ENCODE assay signal across 9 mouse cellular contexts in the genomic region with DNA sequence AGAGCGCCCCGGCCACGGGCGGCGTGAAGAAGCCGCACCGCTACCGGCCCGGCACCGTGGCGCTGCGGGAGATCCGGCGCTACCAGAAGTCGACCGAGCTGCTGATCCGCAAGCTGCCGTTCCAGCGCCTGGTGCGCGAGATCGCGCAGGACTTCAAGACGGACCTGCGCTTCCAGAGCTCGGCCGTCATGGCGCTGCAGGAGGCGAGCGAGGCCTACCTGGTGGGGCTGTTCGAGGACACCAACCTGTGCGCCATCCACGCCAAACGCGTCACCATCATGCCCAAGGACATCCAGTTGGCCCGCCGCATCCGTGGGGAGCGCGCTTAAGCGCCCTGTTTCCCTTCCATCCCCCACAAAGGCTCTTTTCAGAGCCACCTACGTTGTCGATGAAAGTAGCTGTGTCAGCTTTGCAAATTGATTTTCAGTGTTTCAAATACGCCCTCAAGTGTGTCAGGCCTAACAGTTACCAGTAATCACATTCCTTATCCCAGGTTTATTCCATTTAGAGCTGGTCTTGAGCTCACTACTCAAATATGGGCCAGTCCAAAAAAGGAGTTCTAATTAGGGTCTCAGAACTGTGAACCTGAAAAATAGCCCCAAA. TPM values are rescaled to one million over a fixed set of nuclear protein-coding genes. Genes with fewer than 3 reads are reported as not detected.
DNase-seq lines count a peak whose midpoint lies in the region; ATAC-seq lines count a peak whose summit lies in the region.
"Not testable (repeated sequence)": the region's sequence is repeated elsewhere in the genome, so short reads cannot be mapped to it uniquely, and the experiment has no call there.
"Had no signal": no experiment of that assay in that cellular context is flagged by ENCODE, and none has a peak within 500 bp of the region (broad histone marks: within the 10 kb centered on the region; RNA-seq: fewer than 3 reads in every experiment).

No protein-coding gene starts in this region.

- H3K27me3 ChIP-seq in embryonic facial prominence, embryonic 11.5 days (ENCODE audit: control insufficient read depth, insufficient read depth, low read length); limb, embryonic 12.5 days; neural tube, embryonic 14.5 days (ENCODE audit: control insufficient read depth, insufficient read depth, low read length): not testable (repeated sequence)

- 0% methylated on average over 9 of the region's 44 CpGs for WGBS in embryonic facial prominence, embryonic 11.5 days
- WGBS in limb, embryonic 12.5 days: 0% methylated on average over 19 of the region's 44 CpGs
- under 1% methylated on average over 9 of the region's 44 CpGs for WGBS in neural tube, embryonic 14.5 days

- H3K9me3 ChIP-seq in embryonic facial prominence, embryonic 11.5 days (replicated peaks; ENCODE audit: control insufficient read depth, low read length); limb, embryonic 12.5 days; neural tube, embryonic 14.5 days (ENCODE audit: control insufficient read depth, low read length): not testable (repeated sequence)

- H3K9ac ChIP-seq in embryonic facial prominence, embryonic 11.5 days (replicated peaks; ENCODE audit: low read length): peak overlapping the region; percentile 75
- peak overlapping the region; percentile 75 for H3K9ac ChIP-seq in limb, embryonic 12.5 days (replicated peaks)
- H3K9ac ChIP-seq in neural tube, embryonic 14.5 days (replicated peaks; ENCODE audit: low read depth, low read length): peak overlapping the region; percentile 53

- peak overlapping the region; percentile 95 for H3K27ac ChIP-seq in embryonic facial prominence, embryonic 11.5 days (replicated peaks; ENCODE audit: low read depth, low read length)
- peak overlapping the region; percentile 98 for H3K27ac ChIP-seq in limb, embryonic 12.5 days
- H3K27ac ChIP-seq in neural tube, embryonic 14.5 days (ENCODE audit: low read depth, low read length): peak overlapping the region; percentile 92

- peak; percentile 36 for DNase-seq in WW6 (ENCODE audit: low read depth, low spot score)
- not testable (repeated sequence) for DNase-seq in embryonic facial prominence, embryonic 11.5 days (ENCODE audit: low spot score)
- peak; percentile 44 to 53 for DNase-seq in thymus, postnatal 36 days

- not testable (repeated sequence) for H3K4me1 ChIP-seq in embryonic facial prominence, embryonic 11.5 days (ENCODE audit: control insufficient read depth, insufficient read depth, low read length)
- H3K4me1 ChIP-seq in limb, embryonic 12.5 days (replicated peaks): peaks cover 21% of the 10 kb centered on the region
- H3K4me1 ChIP-seq in neural tube, embryonic 14.5 days (ENCODE audit: control insufficient read depth, insufficient read depth, low read length): peaks cover 16% of the 10 kb centered on the region; the same call in 1 of the 2 replicates

- H3K4me3 ChIP-seq in embryonic facial prominence, embryonic 11.5 days (ENCODE audit: low read depth, low read length): peak overlapping the region; percentile 47
- H3K4me3 ChIP-seq in limb, embryonic 12.5 days (replicated peaks): peak overlapping the region; percentile 53
- H3K4me3 ChIP-seq in neural tube, embryonic 14.5 days (ENCODE audit: low read depth, low read length): peak overlapping the region; percentile 55

- peak overlapping the region; percentile 48 for H3K4me2 ChIP-seq in embryonic facial prominence, embryonic 11.5 days (ENCODE audit: low read depth, low read length)
- peak overlapping the region; percentile 77 for H3K4me2 ChIP-seq in limb, embryonic 12.5 days
- H3K4me2 ChIP-seq in neural tube, embryonic 14.5 days (ENCODE audit: low read depth, low read length): peak overlapping the region; percentile 93

- not testable (repeated sequence) for H3K36me3 ChIP-seq in embryonic facial prominence, embryonic 11.5 days (replicated peaks; ENCODE audit: control insufficient read depth, insufficient read depth, low read depth, low read length); limb, embryonic 12.5 days; neural tube, embryonic 14.5 days (ENCODE audit: control insufficient read depth, insufficient read depth, low read length)

- ATAC-seq in embryonic facial prominence, embryonic 11.5 days (replicated peaks; ENCODE audit: insufficient number of reproducible peaks, low FRiP score, low TSS enrichment, low read depth): peak; percentile 35
- ATAC-seq in granulocyte monocyte progenitor cell, adult 5-6 weeks (replicated peaks; ENCODE audit: poor library complexity, severe bottlenecking): peak; percentile 21
- peak; percentile 18 for ATAC-seq in inflammation-experienced regulatory T-cells, adult 6 months
- peak; percentile 38; the same call in 1 of the 2 replicates for ATAC-seq in limb, embryonic 12.5 days (ENCODE audit: insufficient number of reproducible peaks, insufficient read depth, low FRiP score, low TSS enrichment, low read depth)
- peak; percentile 22 for ATAC-seq in megakaryocyte, adult 5-6 weeks (ENCODE audit: poor library complexity, severe bottlenecking)
- peak; percentile 47 for ATAC-seq in neural tube, embryonic 14.5 days (ENCODE audit: low read depth)

RNA-seq across cellular contexts. Expression of gene Hist2h3b, which starts 0.4 kb away (rescaled TPM):
- 79.1 and 90.2 TPM in 2 replicates for polyA plus RNA-seq in embryonic facial prominence, embryonic 11.5 days (2014; fragmentation: Nextera tagmentation; extraction: Ambion mirVana)
- total RNA-seq in granulocyte monocyte progenitor cell, adult 5-6 weeks (2014; fragmentation: Nextera tagmentation): 61.4 and 193 TPM in 2 replicates
- total RNA-seq in granulocyte monocyte progenitor cell, adult 5-6 weeks (2017): 408 and 566 TPM in 2 replicates
- 10 to 100 TPM in 1 of 3 experiments, 1 to 10 TPM in 2; 4.8 to 44.5 (median 9.0) TPM for polyA plus RNA-seq in inflammation-experienced regulatory T-cells, adult 6 months (2017; shearing (Covaris generic))
- 95.3 and 139 TPM in 2 replicates for polyA plus RNA-seq in limb, embryonic 12.5 days (2016; fragmentation: Nextera tagmentation; extraction: Ambion mirVana)
- 1,096 and 1,674 TPM in 2 replicates for total RNA-seq in megakaryocyte, adult 5-6 weeks (2015)
- 491 and 548 TPM in 2 replicates for total RNA-seq in megakaryocyte, adult 5-6 weeks (2017)
- polyA plus RNA-seq in neural tube, embryonic 14.5 days (2014; fragmentation: Nextera tagmentation; extraction: Ambion mirVana): 5.3 and 11.5 TPM in 2 replicates

RNA-seq across cellular contexts. Expression of gene Hist2h2bb, which starts 0.7 kb away (rescaled TPM):
- polyA plus RNA-seq in embryonic facial prominence, embryonic 11.5 days (2014; fragmentation: Nextera tagmentation; extraction: Ambion mirVana): 18.6 and 25.6 TPM in 2 replicates
- total RNA-seq in granulocyte monocyte progenitor cell, adult 5-6 weeks (2014; fragmentation: Nextera tagmentation): 530 and 902 TPM in 2 replicates
- 6,305 and 6,740 TPM in 2 replicates for total RNA-seq in granulocyte monocyte progenitor cell, adult 5-6 weeks (2017)
- 10 to 100 TPM in 2 of 3 experiments, 1 to 10 TPM in 1; 5.7 to 28.2 (median 20.9) TPM for polyA plus RNA-seq in inflammation-experienced regulatory T-cells, adult 6 months (2017; shearing (Covaris generic))
- polyA plus RNA-seq in limb, embryonic 12.5 days (2016; fragmentation: Nextera tagmentation; extraction: Ambion mirVana): 21.4 and 34.9 TPM in 2 replicates
- 1,241 and 1,605 TPM in 2 replicates for total RNA-seq in megakaryocyte, adult 5-6 weeks (2015)
- 11,779 and 12,958 TPM in 2 replicates for total RNA-seq in megakaryocyte, adult 5-6 weeks (2017)
- 2.0 and 2.8 TPM in 2 replicates for polyA plus RNA-seq in neural tube, embryonic 14.5 days (2014; fragmentation: Nextera tagmentation; extraction: Ambion mirVana)

RNA-seq across cellular contexts. Expression of gene Hist2h4, which starts 5.8 kb away (rescaled TPM):
- 4.4 TPM in 2 replicates for polyA plus RNA-seq in embryonic facial prominence, embryonic 11.5 days (2014; fragmentation: Nextera tagmentation; extraction: Ambion mirVana)
- total RNA-seq in granulocyte monocyte progenitor cell, adult 5-6 weeks (2014; fragmentation: Nextera tagmentation): 26.9 and 57.4 TPM in 2 replicates
- total RNA-seq in granulocyte monocyte progenitor cell, adult 5-6 weeks (2017): 89.6 and 103 TPM in 2 replicates
- 1 to 10 TPM; 1.3 to 7.4 (median 5.9) TPM for polyA plus RNA-seq in inflammation-experienced regulatory T-cells, adult 6 months (2017; shearing (Covaris generic))
- polyA plus RNA-seq in limb, embryonic 12.5 days (2016; fragmentation: Nextera tagmentation; extraction: Ambion mirVana): 19.4 and 26.5 TPM in 2 replicates
- total RNA-seq in megakaryocyte, adult 5-6 weeks (2015): 187 and 212 TPM in 2 replicates
- 175 TPM in 2 replicates for total RNA-seq in megakaryocyte, adult 5-6 weeks (2017)
- 4.2 TPM in 2 replicates for polyA plus RNA-seq in neural tube, embryonic 14.5 days (2014; fragmentation: Nextera tagmentation; extraction: Ambion mirVana)

RNA-seq across cellular contexts. Expression of gene Hist2h3c1, which starts 22.4 kb away (rescaled TPM):
- polyA plus RNA-seq in embryonic facial prominence, embryonic 11.5 days (2014; fragmentation: Nextera tagmentation; extraction: Ambion mirVana): 0.50 and 1.8 TPM in 2 replicates
- total RNA-seq in granulocyte monocyte progenitor cell, adult 5-6 weeks (2014; fragmentation: Nextera tagmentation): 2.6 TPM in 1 of 2 replicates, not detected in the other
- 3.9 TPM in 1 of 2 replicates, not detected in the other for total RNA-seq in granulocyte monocyte progenitor cell, adult 5-6 weeks (2017)
- not detected for polyA plus RNA-seq in inflammation-experienced regulatory T-cells, adult 6 months (2017; shearing (Covaris generic))
- 0.35 TPM in 1 of 2 replicates, not detected in the other for polyA plus RNA-seq in limb, embryonic 12.5 days (2016; fragmentation: Nextera tagmentation; extraction: Ambion mirVana)
- total RNA-seq in megakaryocyte, adult 5-6 weeks (2015): 17.8 and 20.2 TPM in 2 replicates
- total RNA-seq in megakaryocyte, adult 5-6 weeks (2017): 2.8 TPM in 1 of 2 replicates, not detected in the other
- polyA plus RNA-seq in neural tube, embryonic 14.5 days (2014; fragmentation: Nextera tagmentation; extraction: Ambion mirVana): 0.18 and 0.67 TPM in 2 replicates
- total RNA-seq: gastrocnemius, postnatal 14 days had no signal

RNA-seq across cellular contexts. Expression of gene Hist2h2aa1, which starts 23.6 kb away (rescaled TPM):
- 7.0 and 15.3 TPM in 2 replicates for polyA plus RNA-seq in embryonic facial prominence, embryonic 11.5 days (2014; fragmentation: Nextera tagmentation; extraction: Ambion mirVana)
- 15.5 and 20.3 TPM in 2 replicates for total RNA-seq in granulocyte monocyte progenitor cell, adult 5-6 weeks (2014; fragmentation: Nextera tagmentation)
- 5,091 and 8,727 TPM in 2 replicates for total RNA-seq in granulocyte monocyte progenitor cell, adult 5-6 weeks (2017)
- 10 to 100 TPM in 2 of 3 experiments, 1 to 10 TPM in 1; 9.6 to 22.0 (median 11.1) TPM for polyA plus RNA-seq in inflammation-experienced regulatory T-cells, adult 6 months (2017; shearing (Covaris generic))
- 17.4 and 36.2 TPM in 2 replicates for polyA plus RNA-seq in limb, embryonic 12.5 days (2016; fragmentation: Nextera tagmentation; extraction: Ambion mirVana)
- not detected in 2 replicates for total RNA-seq in megakaryocyte, adult 5-6 weeks (2015)
- 12,468 and 14,692 TPM in 2 replicates for total RNA-seq in megakaryocyte, adult 5-6 weeks (2017)
- 9.7 and 17.4 TPM in 2 replicates for polyA plus RNA-seq in neural tube, embryonic 14.5 days (2014; fragmentation: Nextera tagmentation; extraction: Ambion mirVana)
